Mouse (Mus musculus) midbrain, embryonic 16.5 days (tissue): ENCODE measurements around the gene Sertad2. TPM values are rescaled to one million over a fixed set of nuclear protein-coding genes. Genes with fewer than 3 reads are reported as not detected.
A peak's percentile ranks its signal among the peaks of the same experiment; 100 is the strongest.

Source experiments
- ATAC-seq: fragments of 200-750 bp; cut with Nextera tagmentation; 2 replicates; pipeline ENCODE4 v1.8.0; 2017; ENCODE audit warnings: moderate TSS enrichment
- H3K27ac ChIP-seq: fragments of 300-500 bp; sonication (generic); 2 replicates; pipeline ENCODE4 v1.5.1; 2014; ENCODE audit warnings: mild to moderate bottlenecking, low read length, mixed read lengths
- H3K27me3 ChIP-seq: fragments of 300-500 bp; sonication (generic); 2 replicates; pipeline ENCODE4 v1.6.1; 2014; ENCODE audit warnings: low read depth, low read length, mixed read lengths; ENCODE audit not compliant: control insufficient read depth, insufficient read depth
- H3K36me3 ChIP-seq: fragments of 300-500 bp; sonication (generic); 2 replicates; pipeline ENCODE4 v1.6.1; 2014; ENCODE audit warnings: mild to moderate bottlenecking, low read length, moderate library complexity, mixed read lengths; ENCODE audit not compliant: control insufficient read depth, insufficient read depth
- H3K4me1 ChIP-seq: fragments of 300-500 bp; sonication (generic); 2 replicates; pipeline ENCODE4 v1.6.1; 2014; ENCODE audit warnings: mild to moderate bottlenecking, low read length, mixed read lengths; ENCODE audit not compliant: control insufficient read depth, insufficient read depth
- H3K4me2 ChIP-seq: fragments of 300-500 bp; sonication (generic); 2 replicates; pipeline ENCODE4 v1.6.1; 2014; ENCODE audit warnings: mild to moderate bottlenecking, low read length, mixed read lengths
- H3K4me3 ChIP-seq: fragments of 300-500 bp; sonication (generic); 2 replicates; pipeline ENCODE4 v1.5.1; 2014; ENCODE audit warnings: low read depth, mild to moderate bottlenecking, low read length, moderate library complexity, mixed read lengths
- H3K9ac ChIP-seq: fragments of 300-500 bp; sonication (generic); 2 replicates; pipeline ENCODE4 v1.6.1; 2014; ENCODE audit warnings: low read depth, low read length, mixed read lengths
- H3K9me3 ChIP-seq: fragments of 300-500 bp; sonication (generic); replicated peaks from 2 replicates; pipeline ENCODE4 v1.6.1; 2014; ENCODE audit warnings: mild to moderate bottlenecking, low read length, mixed read lengths; ENCODE audit not compliant: control insufficient read depth, poor library complexity, severe bottlenecking
- WGBS: fragments of 180-500 bp; shearing (Covaris S2); extraction: QIAGEN DNeasy Blood & Tissue Kit; methylation state at CpG from one replicate; pipeline ENCODE4 v1.1.7; 2014; 5-methylcytosine and 5-hydroxymethylcytosine counted together
- polyA plus RNA-seq: library from polyadenylated mRNA; unstranded; fragments of >200 nt; fragmentation: Nextera tagmentation; extraction: Ambion mirVana; gene quantifications from 2 replicates; pipeline ENCODE4 v1.2.1, GENCODE M21; 2015

Sertad2 gene
- polyA plus RNA-seq, 1 experiment from 2014 or later: 24.6 TPM

DNA sequence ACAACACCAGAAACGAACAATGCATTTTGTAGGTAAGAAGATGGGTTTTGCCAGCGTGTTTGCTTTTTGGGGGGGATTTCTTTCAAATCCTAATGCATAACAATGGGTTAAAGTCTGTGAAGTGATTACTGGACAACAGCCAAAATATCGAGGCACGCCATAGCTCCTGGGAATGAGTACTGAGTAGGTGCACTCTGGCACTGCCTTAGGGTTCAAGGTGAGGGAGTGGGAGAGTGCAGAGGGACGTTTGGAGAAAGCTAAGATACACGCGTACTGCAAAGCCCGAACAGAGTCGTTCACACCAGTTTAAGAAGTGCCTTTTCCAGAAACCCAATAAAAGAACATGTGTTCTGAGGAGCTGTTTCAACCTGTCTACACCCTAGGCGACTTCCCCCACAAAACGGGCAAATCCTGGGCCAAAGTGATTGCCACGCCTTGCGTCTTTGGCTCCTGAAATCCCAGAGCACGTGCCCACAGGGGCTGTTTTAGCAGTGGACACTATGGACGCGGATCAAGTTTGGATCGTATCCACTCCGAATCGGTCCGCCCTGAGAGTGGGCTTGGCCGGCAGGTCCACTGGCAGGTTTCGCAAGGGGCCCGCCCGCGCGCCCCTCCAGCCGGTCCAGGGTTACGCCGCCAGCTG, 937 bp upstream of the Sertad2 start:
- peak overlapping the region; percentile 40 for H3K27ac ChIP-seq
- no peaks in the 10 kb centered on the region for H3K27me3 ChIP-seq
- under 1% methylated on average over 29 of the region's 29 CpGs for WGBS
- peak overlapping the region; percentile 78 for H3K4me3 ChIP-seq
- H3K4me1 ChIP-seq: peaks cover 13% of the 10 kb centered on the region
- no peaks in the 10 kb centered on the region for H3K36me3 ChIP-seq
- H3K4me2 ChIP-seq: peak overlapping the region; percentile 62
- peak overlapping the region; percentile 35 for H3K9ac ChIP-seq
- peak; percentile 5; the same call in 1 of the 2 replicates for ATAC-seq
- no peaks in the 10 kb centered on the region for H3K9me3 ChIP-seq

DNA sequence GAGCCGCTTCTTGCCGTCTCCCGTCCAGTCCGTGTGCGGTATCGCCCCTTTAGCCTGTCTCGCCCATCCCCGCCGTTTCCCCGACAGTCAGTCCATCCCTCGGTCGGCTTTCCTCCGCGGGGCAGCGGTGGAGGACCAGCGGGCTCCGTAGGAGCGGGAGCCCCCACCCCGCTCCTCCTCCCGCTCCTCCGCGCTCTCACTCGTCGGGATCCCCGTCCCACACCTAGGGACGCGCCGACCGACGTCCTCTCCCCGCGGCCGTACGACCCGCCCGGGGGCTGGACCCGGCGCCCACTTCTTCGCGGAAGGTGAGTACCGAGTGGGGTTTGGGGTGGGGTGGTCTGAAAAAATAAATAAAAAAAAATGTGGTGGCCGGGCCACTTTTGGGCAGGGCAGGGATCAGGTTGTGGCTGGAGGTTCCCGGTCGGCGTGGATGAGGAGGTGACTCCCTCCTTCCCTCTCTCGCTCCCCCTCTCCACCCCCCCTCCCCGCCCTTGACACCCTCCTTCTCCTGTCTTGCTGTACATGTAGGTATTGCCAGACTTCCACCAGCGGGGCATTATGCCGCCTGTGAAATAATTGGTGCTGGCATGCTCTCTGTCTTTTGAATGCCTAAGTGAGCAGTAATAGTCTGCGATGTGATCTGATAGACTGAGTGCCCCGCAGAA, 534 bp downstream of the Sertad2 start:
- under 1% methylated on average over 48 of the region's 51 CpGs for WGBS
- ATAC-seq: no peak

DNA sequence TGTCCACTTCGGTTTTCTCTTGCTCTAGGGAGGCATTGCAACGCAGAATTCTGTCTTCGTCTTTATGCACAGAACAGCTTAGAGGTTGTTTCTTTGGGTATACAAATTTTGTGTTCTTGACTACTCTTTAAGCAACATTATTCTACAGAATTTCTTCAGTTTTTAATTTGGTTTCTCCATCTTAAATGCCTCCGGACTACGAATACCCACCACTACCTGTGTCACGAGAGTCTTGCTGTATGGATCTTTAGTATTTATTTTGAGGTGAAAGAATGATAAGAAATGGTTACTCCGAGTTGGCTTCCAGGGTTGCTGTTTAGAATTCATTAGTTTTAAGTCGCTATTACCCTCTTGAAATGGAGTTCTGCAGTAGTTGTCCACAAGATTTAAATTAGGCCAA, 1.3 kb downstream of the Sertad2 start:
- no peak overlapping the region for H3K27ac ChIP-seq

More for the DNA sequence above, 534 bp downstream of the Sertad2 start:
- Histone ChIP-seq H3K4me3 (peak overlapping the region; percentile 78), H3K27ac (peak overlapping the region; percentile 92), H3K36me3 (no peaks in the 10 kb centered on the region), H3K4me2 (peak overlapping the region; percentile 64), H3K4me1 (peaks cover 13% of the 10 kb centered on the region), H3K9me3 (no peaks in the 10 kb centered on the region), H3K27me3 (no peaks in the 10 kb centered on the region), H3K9ac (peak overlapping the region; percentile 82)

DNA sequence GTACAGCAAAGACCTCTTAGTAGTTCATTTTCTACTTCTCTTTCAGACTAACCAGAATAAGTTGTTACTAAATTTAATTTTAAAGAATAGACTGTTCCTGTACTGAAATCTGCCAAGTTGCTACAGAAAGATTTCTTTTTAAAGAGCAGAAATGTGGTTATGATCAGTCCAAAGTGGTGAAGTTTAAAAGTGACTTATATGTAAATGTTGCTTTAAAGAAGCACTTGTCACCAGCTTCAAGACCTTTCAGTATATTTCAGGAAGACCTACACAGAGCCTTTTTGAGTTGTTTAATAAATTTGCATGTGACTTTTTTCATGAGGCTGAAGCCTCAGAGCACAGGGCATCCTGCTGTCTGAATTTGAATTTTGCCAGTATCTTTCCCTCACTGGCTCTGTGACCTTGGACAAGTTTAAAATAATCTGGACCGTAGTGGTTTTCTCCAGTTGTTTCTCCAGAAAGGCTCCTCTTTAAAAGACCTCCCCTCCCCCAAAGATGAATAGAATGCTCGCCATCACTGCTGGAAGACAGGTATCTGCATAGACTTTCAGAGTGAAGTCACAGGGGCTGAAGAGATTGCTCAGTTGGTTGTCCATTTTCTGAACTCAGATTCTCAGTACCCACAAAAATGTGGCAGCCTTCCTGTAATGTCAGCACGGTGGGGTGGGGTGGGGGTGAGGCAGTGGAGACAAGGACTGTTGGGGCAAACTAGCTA, 1.9 kb downstream of the Sertad2 start:
- Histone ChIP-seq H3K9ac (no peak overlapping the region), H3K4me2 (no peak overlapping the region), H3K9me3 (no peaks in the 10 kb centered on the region), H3K27ac (no peak overlapping the region), H3K4me3 (no peak overlapping the region), H3K36me3 (no peaks in the 10 kb centered on the region), H3K27me3 (no peaks in the 10 kb centered on the region), H3K4me1 (peaks cover 13% of the 10 kb centered on the region)
- ATAC-seq: no peak
- WGBS: 48% methylated on average over 3 of the region's 3 CpGs

More for the DNA sequence above, 1.3 kb downstream of the Sertad2 start:
- 48% methylated on average over 8 of the region's 8 CpGs for WGBS
- H3K9ac ChIP-seq: 0 out of 2 replicates have a peak overlapping the region, but pooled peaks have one; percentile 20
- no peaks in the 10 kb centered on the region for H3K9me3 ChIP-seq
- ATAC-seq: no peak
- peak overlapping the region; percentile 64 for H3K4me2 ChIP-seq
- H3K4me3 ChIP-seq: peak overlapping the region; percentile 78
- H3K36me3 ChIP-seq: no peaks in the 10 kb centered on the region
- peaks cover 13% of the 10 kb centered on the region for H3K4me1 ChIP-seq
- no peaks in the 10 kb centered on the region for H3K27me3 ChIP-seq

DNA sequence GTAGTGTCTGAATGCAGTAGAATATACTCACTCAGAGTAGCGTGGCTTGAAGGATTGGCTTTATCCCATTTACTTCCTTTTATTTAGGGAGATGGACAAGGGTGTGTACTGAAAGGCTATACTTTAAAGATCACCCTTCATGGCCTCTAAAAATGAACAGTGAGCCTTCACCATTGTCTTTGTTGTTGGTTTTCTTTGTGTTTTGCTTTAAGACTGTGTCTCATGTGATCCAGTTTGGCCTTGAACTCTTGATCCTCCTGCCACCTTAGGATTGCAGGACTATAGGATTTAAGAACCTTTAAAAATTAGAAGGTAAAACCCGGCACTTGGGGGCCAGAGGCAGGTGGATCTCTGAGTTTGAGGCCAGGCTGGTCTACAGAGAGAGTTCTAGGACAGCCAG, 6.4 kb downstream of the Sertad2 start:
- ATAC-seq: no peak
- H3K4me1 ChIP-seq: peaks cover 1% of the 10 kb centered on the region
- no peak overlapping the region for H3K27ac ChIP-seq
- no peaks in the 10 kb centered on the region for H3K9me3 ChIP-seq
- 63% methylated on average over 2 of the region's 2 CpGs for WGBS
- no peak overlapping the region for H3K4me2 ChIP-seq
- H3K4me3 ChIP-seq: no peak overlapping the region
- H3K36me3 ChIP-seq: no peaks in the 10 kb centered on the region
- H3K9ac ChIP-seq: no peak overlapping the region
- no peaks in the 10 kb centered on the region for H3K27me3 ChIP-seq

DNA sequence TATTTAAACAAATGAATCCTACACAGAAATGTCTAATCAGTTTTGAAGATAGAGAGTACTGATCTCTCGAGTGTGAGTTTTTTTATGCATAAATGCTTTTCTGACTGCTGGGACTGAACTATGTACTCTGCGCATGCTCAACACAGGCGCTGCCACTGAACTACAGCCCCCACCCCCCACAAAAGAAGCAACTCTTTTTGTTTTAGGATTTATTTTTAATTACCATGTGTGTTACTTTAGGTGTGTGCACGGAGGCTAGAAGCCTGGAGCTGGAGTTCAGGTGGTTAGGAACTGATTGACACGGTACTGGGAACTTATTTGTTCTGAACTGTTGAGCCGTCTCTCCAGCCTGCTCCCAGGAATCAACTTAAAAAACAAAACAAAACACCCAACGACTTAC, 7.1 kb downstream of the Sertad2 start:
- 70% methylated on average over 7 of the region's 7 CpGs for WGBS
- no peaks in the 10 kb centered on the region for H3K4me1 ChIP-seq
- H3K27ac ChIP-seq: no peak overlapping the region
- no peaks in the 10 kb centered on the region for H3K36me3 ChIP-seq
- no peaks in the 10 kb centered on the region for H3K27me3 ChIP-seq
- no peak overlapping the region for H3K9ac ChIP-seq
- no peak overlapping the region for H3K4me2 ChIP-seq
- no peaks in the 10 kb centered on the region for H3K9me3 ChIP-seq
- no peak overlapping the region for H3K4me3 ChIP-seq
- ATAC-seq: no peak

DNA sequence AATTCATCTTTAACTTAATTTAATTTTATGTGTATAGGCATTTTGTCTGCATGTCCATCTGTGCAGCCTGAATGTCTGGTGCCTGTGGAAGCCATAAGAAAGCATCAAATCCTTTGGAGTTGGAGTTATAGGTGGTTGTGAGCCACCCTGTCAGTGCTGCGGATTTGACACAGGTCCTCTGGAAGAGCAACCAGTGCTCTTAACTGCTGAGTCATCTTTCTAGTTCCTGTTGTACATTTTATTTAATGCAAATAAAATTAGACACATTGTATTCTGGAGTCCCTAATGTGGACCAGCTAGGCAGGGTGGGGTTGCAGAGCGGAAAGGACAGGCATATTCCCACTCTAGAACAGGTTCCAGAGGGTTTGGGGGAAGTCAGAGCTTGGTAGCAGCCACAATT, 9.0 kb downstream of the Sertad2 start:
- Histone ChIP-seq H3K4me2 (no peak overlapping the region), H3K9ac (no peak overlapping the region), H3K27me3 (no peaks in the 10 kb centered on the region), H3K4me3 (no peak overlapping the region), H3K9me3 (no peaks in the 10 kb centered on the region), H3K27ac (no peak overlapping the region), H3K4me1 (no peaks in the 10 kb centered on the region), H3K36me3 (no peaks in the 10 kb centered on the region)
- 95% methylated on average over 2 of the region's 2 CpGs for WGBS
- no peak for ATAC-seq

DNA sequence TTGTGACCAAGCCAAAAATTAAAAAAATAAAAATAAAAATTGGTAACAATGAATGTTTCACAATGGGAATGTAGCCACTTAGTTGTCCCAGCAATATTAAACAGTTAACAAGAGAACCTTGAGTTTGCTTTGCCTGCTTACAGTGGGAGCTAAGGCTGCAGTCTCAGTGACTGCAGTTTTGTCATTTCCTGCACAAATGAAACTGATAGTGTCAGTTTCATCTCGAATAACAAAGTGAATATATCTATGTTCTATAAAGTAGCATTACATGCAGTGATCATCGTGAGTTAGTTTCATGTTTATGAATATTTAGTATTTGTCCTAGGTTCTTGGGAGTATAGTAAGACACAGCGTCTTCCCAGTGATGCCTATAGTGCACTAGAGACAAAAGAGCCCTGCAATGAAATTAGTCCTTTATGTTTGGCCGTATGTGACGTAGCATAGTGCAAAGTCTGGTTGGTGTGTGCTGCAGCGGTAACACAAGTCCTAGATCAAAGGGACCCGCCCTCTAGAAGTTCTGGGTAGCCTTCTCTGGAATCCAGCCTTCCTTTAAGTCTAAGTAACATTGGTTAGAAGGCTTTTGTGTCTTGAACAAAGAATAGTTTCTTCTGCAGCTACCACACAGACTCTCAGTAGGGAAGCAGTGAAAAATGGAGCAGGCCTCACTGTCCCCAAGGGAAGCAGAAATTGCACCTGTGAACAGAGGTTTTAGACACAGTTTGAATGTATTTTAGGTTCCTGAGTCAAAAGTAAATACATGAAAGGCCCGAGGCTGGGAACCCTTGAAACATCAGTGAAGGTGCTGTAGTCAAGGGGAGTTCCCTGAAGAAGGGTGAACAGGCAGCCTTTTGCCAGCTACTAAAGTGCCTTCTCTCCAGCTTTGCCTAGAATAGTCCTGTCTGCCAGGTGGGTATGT, 10.0 kb downstream of the Sertad2 start:
- Histone ChIP-seq H3K4me2 (no peak overlapping the region), H3K4me3 (no peak overlapping the region), H3K9me3 (no peaks in the 10 kb centered on the region), H3K27me3 (no peaks in the 10 kb centered on the region), H3K27ac (no peak overlapping the region), H3K4me1 (no peaks in the 10 kb centered on the region), H3K9ac (no peak overlapping the region), H3K36me3 (no peaks in the 10 kb centered on the region)
- no peak for ATAC-seq
- 72% methylated on average over 8 of the region's 8 CpGs for WGBS
